Mouse (Mus musculus): ENCODE measurements around the gene Pcbd1.

Gene Pcbd1

GRCm38 (mm10) chr10:61089170-61090142, at the start of gene Pcbd1:
Gene Pcbd1 (plus strand): TSS chr10:61089331.
- POLR2A ChIA-PET: interaction anchor here in 2 of 4 experiments (1.3 to 2.0 kb wide), 3 partner anchors 9 to 25 kb away, joined by 3 to 8 read pairs (median 4); no protein-coding TSS in a partner anchor
- CTCF ChIA-PET: interaction anchor here in 1 of 4 experiments (1.0 kb wide), 1 partner anchor 784 kb away, joined by 3 read pairs; no protein-coding TSS in a partner anchor

- ChIA-PET POLR2A (interaction anchor here in 1 of 4 experiments (1.0 to 1.2 kb wide), 3 partner anchors 20 to 222 kb away, joined by 3 read pairs; no protein-coding TSS in a partner anchor), CTCF (interaction anchor here in 3 of 4 experiments (0.5 to 1.3 kb wide), 5 partner anchors 13 to 509 kb away, joined by 3 to 9 read pairs (median 3); no protein-coding TSS in a partner anchor)
These were observed 49.5 kb upstream of the Pcbd1 start for GRCm38 (mm10) chr10:61039657-61040056.

- CTCF ChIA-PET: interaction anchor here in 2 of 4 experiments (0.6 to 1.2 kb wide), 5 partner anchors 8 to 671 kb away, joined by 3 to 6 read pairs (median 3); no protein-coding TSS in a partner anchor
- POLR2A ChIA-PET: interaction anchor here in 1 of 4 experiments (0.6 kb wide), 1 partner anchor 9 kb away, joined by 3 read pairs; no protein-coding TSS in a partner anchor
These were observed 44.0 kb upstream of the Pcbd1 start for GRCm38 (mm10) chr10:61045081-61045480.

GRCm38 (mm10) chr10:61051993-61052613, 37.0 kb upstream of the Pcbd1 start:
- POLR2A ChIA-PET: interaction anchor here (0.6 to 1.7 kb wide), 10 partner anchors 8 to 337 kb away, joined by 3 to 4 read pairs (median 4); no protein-coding TSS in a partner anchor
- CTCF ChIA-PET: interaction anchor here (0.5 to 5.6 kb wide), 53 partner anchors 9 to 629 kb away, joined by 3 to 42 read pairs (median 4); partner anchors contain the start of genes Slc29a3 (in 1 of the 4) and Unc5b (in 1 of the 4)

- CTCF ChIA-PET: interaction anchor here in 1 of 4 experiments (0.6 kb wide), 2 partner anchors 17 to 161 kb away, joined by 3 read pairs; no protein-coding TSS in a partner anchor
- POLR2A ChIA-PET: interaction anchor here in 1 of 4 experiments (0.6 to 1.4 kb wide), 2 partner anchors 76 to 262 kb away, joined by 4 to 5 read pairs; no protein-coding TSS in a partner anchor
These were observed 32.5 kb upstream of the Pcbd1 start for GRCm38 (mm10) chr10:61056661-61057060.

- ChIA-PET POLR2A (interaction anchor here in 3 of 4 experiments (0.8 to 1.6 kb wide), 7 partner anchors 21 to 247 kb away, joined by 3 to 5 read pairs (median 3); no protein-coding TSS in a partner anchor), CTCF (interaction anchor here (0.6 to 1.7 kb wide), 7 partner anchors 10 to 299 kb away, joined by 3 to 5 read pairs (median 4); no protein-coding TSS in a partner anchor)
These were observed 30.0 kb upstream of the Pcbd1 start for GRCm38 (mm10) chr10:61059101-61059500.

GRCm38 (mm10) chr10:61059543-61060110, 29.5 kb upstream of the Pcbd1 start:
- POLR2A ChIA-PET: interaction anchor here in 3 of 4 experiments (0.8 to 1.8 kb wide), 9 partner anchors 8 to 247 kb away, joined by 3 to 5 read pairs (median 3); no protein-coding TSS in a partner anchor

GRCm38 (mm10) chr10:61063271-61063864, 25.8 kb upstream of the Pcbd1 start:
- ChIA-PET CTCF (interaction anchor here in 3 of 4 experiments (1.1 to 3.8 kb wide), 12 partner anchors 9 to 403 kb away, joined by 3 to 22 read pairs (median 11); no protein-coding TSS in a partner anchor), POLR2A (interaction anchor here in 3 of 4 experiments (0.5 to 3.3 kb wide), 13 partner anchors 10 to 311 kb away, joined by 3 to 25 read pairs (median 4); partner anchors contain the start of genes Slc29a3 (in 1 of the 3) and Unc5b (in 1 of the 3))

More at GRCm38 (mm10) chr10:61059543-61060110, 29.5 kb upstream of the Pcbd1 start:
- CTCF ChIA-PET: interaction anchor here (0.6 to 1.7 kb wide), 10 partner anchors 9 to 302 kb away, joined by 3 to 5 read pairs (median 4); no protein-coding TSS in a partner anchor

GRCm38 (mm10) chr10:61064635-61065034, 24.5 kb upstream of the Pcbd1 start:
- ChIA-PET CTCF (interaction anchor here (0.5 to 3.8 kb wide), 32 partner anchors 8 to 773 kb away, joined by 3 to 22 read pairs (median 4); partner anchors contain the start of gene Sgpl1 (in 1 of the 4)), POLR2A (interaction anchor here (0.7 to 3.3 kb wide), 30 partner anchors 9 to 632 kb away, joined by 3 to 25 read pairs (median 4); partner anchors contain the start of genes Slc29a3 (in 1 of the 4) and Unc5b (in 1 of the 4))

GRCm38 (mm10) chr10:61065287-61066005, 23.7 kb upstream of the Pcbd1 start:
- ChIA-PET CTCF (interaction anchor here (0.5 to 3.8 kb wide), 36 partner anchors 9 to 772 kb away, joined by 3 to 22 read pairs (median 4); partner anchors contain the start of gene Sgpl1 (in 1 of the 4)), POLR2A (interaction anchor here (0.6 to 3.3 kb wide), 28 partner anchors 8 to 633 kb away, joined by 3 to 25 read pairs (median 4); partner anchors contain the start of genes Slc29a3 (in 1 of the 4) and Unc5b (in 1 of the 4))

GRCm38 (mm10) chr10:61068436-61069192, 20.5 kb upstream of the Pcbd1 start:
- POLR2A ChIA-PET: interaction anchor here in 3 of 4 experiments (0.6 to 1.6 kb wide), 11 partner anchors 8 to 316 kb away, joined by 3 to 9 read pairs (median 3); partner anchors contain the start of gene Slc29a3 (in 1 of the 3)
- CTCF ChIA-PET: interaction anchor here in 3 of 4 experiments (0.6 to 1.6 kb wide), 20 partner anchors 9 to 610 kb away, joined by 3 to 10 read pairs (median 4); partner anchors contain the start of gene Slc29a3 (in 1 of the 3)

- ChIA-PET CTCF (interaction anchor here in 2 of 4 experiments (0.6 to 1.6 kb wide), 26 partner anchors 10 to 1068 kb away, joined by 3 to 10 read pairs (median 4); partner anchors contain the start of gene Slc29a3 (in 1 of the 2)), POLR2A (interaction anchor here in 3 of 4 experiments (0.6 to 1.6 kb wide), 10 partner anchors 9 to 316 kb away, joined by 3 to 9 read pairs (median 4); partner anchors contain the start of gene Slc29a3 (in 1 of the 3))
These were observed 19.9 kb upstream of the Pcbd1 start for GRCm38 (mm10) chr10:61069248-61069647.

GRCm38 (mm10) chr10:61072324-61072723, 16.8 kb upstream of the Pcbd1 start:
- POLR2A ChIA-PET: interaction anchor here in 3 of 4 experiments (0.6 to 1.6 kb wide), 4 partner anchors 9 to 312 kb away, joined by 3 to 7 read pairs (median 4); no protein-coding TSS in a partner anchor
- CTCF ChIA-PET: interaction anchor here (0.6 to 2.2 kb wide), 22 partner anchors 8 to 664 kb away, joined by 3 to 14 read pairs (median 4); partner anchors contain the start of gene Slc29a3 (in 1 of the 4)

- POLR2A ChIA-PET: interaction anchor here in 3 of 4 experiments (0.8 to 1.9 kb wide), 8 partner anchors 10 to 322 kb away, joined by 3 to 12 read pairs (median 3); partner anchors contain the start of gene Slc29a3 (in 1 of the 3)
- CTCF ChIA-PET: interaction anchor here (0.6 to 2.1 kb wide), 8 partner anchors 10 to 345 kb away, joined by 3 to 10 read pairs (median 4); partner anchors contain the start of gene Adamts14 (in 1 of the 4)
These were observed 14.5 kb upstream of the Pcbd1 start for GRCm38 (mm10) chr10:61074643-61075042.

All from embryonic stem cell, embryonic (primary cell).